Mouse (Mus musculus): ENCODE measurements around the gene Pym1. TPM values are rescaled to one million over a fixed set of nuclear protein-coding genes. Genes with fewer than 3 reads are reported as not detected.

Pym1 gene
- polyA plus RNA-seq, 1 experiment from 2014 or later = 48.1 TPM

GRCm38 (mm10) chr10:128807018-128807417 is 59.3 kb downstream of the Pym1 start:
- H3K9ac ChIP-seq (ENCODE audit: low read length) = peak overlapping the region; percentile 40
- no peak for DNase-seq (ENCODE audit: low spot score, missing footprints)
- 93% methylated on average over 8 of the region's 8 CpGs for WGBS
- H3K27ac ChIP-seq (ENCODE audit: low read depth, low read length) = no peak overlapping the region
- no peak for ATAC-seq (ENCODE audit: low FRiP score)
- H3K4me2 ChIP-seq = peak overlapping the region; percentile 80
- peaks cover 26% of the 10 kb centered on the region for H3K4me1 ChIP-seq (ENCODE audit: control insufficient read depth, insufficient read depth, low read length)
- H3K4me3 ChIP-seq (ENCODE audit: low read depth, low read length) = peak overlapping the region; percentile 15
- no peaks in the 10 kb centered on the region for H3K27me3 ChIP-seq (ENCODE audit: control insufficient read depth, insufficient read depth, low read length)
- no peaks in the 10 kb centered on the region for H3K9me3 ChIP-seq (ENCODE audit: control insufficient read depth, low read length)
- H3K36me3 ChIP-seq (ENCODE audit: control insufficient read depth, insufficient read depth, low read length) = no peaks in the 10 kb centered on the region

Other genes with a start within 250 kb of the Pym1 start
- 3.4 and 3.7 TPM in 2 replicates for gene Myl6b, start 249.2 kb upstream of the Pym1 start, polyA plus RNA-seq (2014; fragmentation: Nextera tagmentation; extraction: Ambion mirVana)
- 15.6 and 18.1 TPM in 2 replicates for gene Esyt1, start 222.0 kb upstream of the Pym1 start, polyA plus RNA-seq (2014; fragmentation: Nextera tagmentation; extraction: Ambion mirVana)
- 16.0 and 19.0 TPM in 2 replicates for gene Zc3h10, start 200.1 kb upstream of the Pym1 start, polyA plus RNA-seq (2014; fragmentation: Nextera tagmentation; extraction: Ambion mirVana)
- 2,670 and 2,991 TPM in 2 replicates for gene Rpl41, start 198.6 kb upstream of the Pym1 start, polyA plus RNA-seq (2014; fragmentation: Nextera tagmentation; extraction: Ambion mirVana)
- gene Pa2g4, start 181.9 kb upstream of the Pym1 start, polyA plus RNA-seq (2014; fragmentation: Nextera tagmentation; extraction: Ambion mirVana) = 241 and 249 TPM in 2 replicates
- 0.49 and 0.77 TPM in 2 replicates for gene Erbb3, start 158.2 kb upstream of the Pym1 start, polyA plus RNA-seq (2014; fragmentation: Nextera tagmentation; extraction: Ambion mirVana)
- gene Rps26, start 121.1 kb upstream of the Pym1 start, polyA plus RNA-seq (2014; fragmentation: Nextera tagmentation; extraction: Ambion mirVana) = 588 and 638 TPM in 2 replicates
- gene Ikzf4, start 101.9 kb upstream of the Pym1 start, polyA plus RNA-seq (2014; fragmentation: Nextera tagmentation; extraction: Ambion mirVana) = 3.8 and 4.2 TPM in 2 replicates
- gene Suox, start 73.8 kb upstream of the Pym1 start, polyA plus RNA-seq (2014; fragmentation: Nextera tagmentation; extraction: Ambion mirVana) = 12.5 and 12.7 TPM in 2 replicates
- 80.1 and 82.6 TPM in 2 replicates for gene Rab5b, start 51.6 kb upstream of the Pym1 start, polyA plus RNA-seq (2014; fragmentation: Nextera tagmentation; extraction: Ambion mirVana)
- 2.2 and 3.1 TPM in 2 replicates for gene Pmel, start 43.7 kb upstream of the Pym1 start, polyA plus RNA-seq (2014; fragmentation: Nextera tagmentation; extraction: Ambion mirVana)
- gene Cdk2, start 42.9 kb upstream of the Pym1 start, polyA plus RNA-seq (2014; fragmentation: Nextera tagmentation; extraction: Ambion mirVana) = 98.9 and 99.1 TPM in 2 replicates
- gene Dgka, start 3.0 kb upstream of the Pym1 start, polyA plus RNA-seq (2014; fragmentation: Nextera tagmentation; extraction: Ambion mirVana) = 5.4 and 5.7 TPM in 2 replicates
- gene Mmp19, start 43.0 kb downstream of the Pym1 start, polyA plus RNA-seq (2014; fragmentation: Nextera tagmentation; extraction: Ambion mirVana) = 0.26 and 0.33 TPM in 2 replicates
- gene Dnajc14, start 56.2 kb downstream of the Pym1 start, polyA plus RNA-seq (2014; fragmentation: Nextera tagmentation; extraction: Ambion mirVana) = 36.3 and 40.3 TPM in 2 replicates
- gene Tmem198b, start 56.5 kb downstream of the Pym1 start, polyA plus RNA-seq (2014; fragmentation: Nextera tagmentation; extraction: Ambion mirVana) = 17.4 and 18.6 TPM in 2 replicates
- gene Sarnp, start 69.4 kb downstream of the Pym1 start, polyA plus RNA-seq (2014; fragmentation: Nextera tagmentation; extraction: Ambion mirVana) = 279 and 283 TPM in 2 replicates
- gene Ormdl2, start 73.8 kb downstream of the Pym1 start, polyA plus RNA-seq (2014; fragmentation: Nextera tagmentation; extraction: Ambion mirVana) = 64.4 and 70.6 TPM in 2 replicates
- 10.0 and 10.2 TPM in 2 replicates for gene Gdf11, start 143.8 kb downstream of the Pym1 start, polyA plus RNA-seq (2014; fragmentation: Nextera tagmentation; extraction: Ambion mirVana)
- 168 and 177 TPM in 2 replicates for gene Cd63, start 153.1 kb downstream of the Pym1 start, polyA plus RNA-seq (2014; fragmentation: Nextera tagmentation; extraction: Ambion mirVana)
- 11.3 TPM in 2 replicates for gene Rdh5, start 175.0 kb downstream of the Pym1 start, polyA plus RNA-seq (2014; fragmentation: Nextera tagmentation; extraction: Ambion mirVana)
- gene Bloc1s1, start 176.1 kb downstream of the Pym1 start, polyA plus RNA-seq (2014; fragmentation: Nextera tagmentation; extraction: Ambion mirVana) = 242 and 271 TPM in 2 replicates
- 1.6 and 1.7 TPM in 2 replicates for gene Itga7, start 185.9 kb downstream of the Pym1 start, polyA plus RNA-seq (2014; fragmentation: Nextera tagmentation; extraction: Ambion mirVana)
- not detected in 2 replicates for gene Mettl7b, start 213.1 kb downstream of the Pym1 start, polyA plus RNA-seq (2014; fragmentation: Nextera tagmentation; extraction: Ambion mirVana)
- gene Olfr9, start 241.5 kb downstream of the Pym1 start, polyA plus RNA-seq (2014; fragmentation: Nextera tagmentation; extraction: Ambion mirVana) = not detected in 2 replicates